Comparison of ENCODE assay signal across 8 mouse cellular contexts in genomic region chr7:140137135-140138020, GRCm38 (mm10). TPM values are rescaled to one million over a fixed set of nuclear protein-coding genes. Genes with fewer than 3 reads are reported as not detected.
DNase-seq lines count a peak whose midpoint lies in the region; ATAC-seq and TF ChIP-seq lines count a peak whose summit lies in the region.

Mtg1 (plus strand) TSS chr7:140137564.

- no peaks in the 10 kb centered on the region; the same call in 1 of the 2 replicates for H3K27me3 ChIP-seq in hindbrain, embryonic 10.5 days (ENCODE audit: insufficient read depth, poor library complexity, severe bottlenecking)
- no peaks in the 10 kb centered on the region for H3K27me3 ChIP-seq in lung, postnatal 0 days (replicated peaks; ENCODE audit: insufficient read depth, low read length)

- H3K27ac ChIP-seq in hindbrain, embryonic 10.5 days: peak within 1 kb of the TSS; percentile 95
- peak within 1 kb of the TSS; percentile 69 for H3K27ac ChIP-seq in lung, postnatal 0 days (ENCODE audit: low read length)

- peak within 1 kb of the TSS; percentile 66 for H3K9ac ChIP-seq in lung, postnatal 0 days (replicated peaks; ENCODE audit: low read depth)

- ATAC-seq in frontal cortex, adult (ENCODE audit: low TSS enrichment): peak; percentile 92
- ATAC-seq in lung, postnatal 0 days: peak; percentile 99

- no peak for TF ChIP-seq EP300 in lung, postnatal 0 days (IDR thresholded peaks at IDR 0.05)

- 2% methylated on average over 39 of the region's 39 CpGs for WGBS in hindbrain, embryonic 10.5 days
- 2% methylated on average over 35 of the region's 39 CpGs for WGBS in lung, postnatal 0 days

- H3K4me1 ChIP-seq in hindbrain, embryonic 10.5 days (replicated peaks): peaks cover 16% of the 10 kb centered on the region
- H3K4me1 ChIP-seq in lung, postnatal 0 days (ENCODE audit: insufficient read depth, low read depth, low read length): peaks cover 3% of the 10 kb centered on the region; the same call in 1 of the 2 replicates

- peak within 1 kb of the TSS; percentile 80 for H3K4me2 ChIP-seq in lung, postnatal 0 days (replicated peaks; ENCODE audit: low read depth, low read length)

- H3K9me3 ChIP-seq in hindbrain, embryonic 10.5 days: no peaks in the 10 kb centered on the region
- no peaks in the 10 kb centered on the region for H3K9me3 ChIP-seq in lung, postnatal 0 days (ENCODE audit: low read length)

- peak; percentile 87 for DNase-seq in MEL-GATA-1-ER (ENCODE audit: extremely low read depth, low read depth)
- peak; percentile 98 for DNase-seq in cerebellum, adult 8-10 months
- DNase-seq in hindbrain, embryonic 10.5 days (ENCODE audit: low spot score): peak; percentile 96
- peak; percentile 97 for DNase-seq in layer of hippocampus, adult 9-11 months
- peak; percentile 96 for DNase-seq in lung, postnatal 0 days (ENCODE audit: low spot score)
- DNase-seq in ovary, postnatal 14 days (ENCODE audit: low spot score): peak; percentile 97
- peak; percentile 95 for DNase-seq in thymus, postnatal 14 days

- peak within 1 kb of the TSS; percentile 91 for H3K4me3 ChIP-seq in hindbrain, embryonic 10.5 days
- H3K4me3 ChIP-seq in lung, postnatal 0 days (ENCODE audit: low read depth, low read length): peak within 1 kb of the TSS; percentile 64

- H3K36me3 ChIP-seq in hindbrain, embryonic 10.5 days: no peaks in the 10 kb centered on the region
- no peaks in the 10 kb centered on the region for H3K36me3 ChIP-seq in lung, postnatal 0 days (ENCODE audit: insufficient read depth, low read length)

- TF ChIP-seq CTCF in lung, postnatal 0 days (IDR thresholded peaks at IDR 0.05): peak; percentile 6; the same call in 1 of the 2 replicates

RNA-seq across cellular contexts. Expression of gene Mtg1, which starts in this region (rescaled TPM):
- polyA plus RNA-seq in hindbrain, embryonic 10.5 days (2016; fragmentation: Nextera tagmentation; extraction: Ambion mirVana): 29.4 and 30.1 TPM in 2 replicates
- polyA plus RNA-seq in lung, postnatal 0 days (2015; fragmentation: Nextera tagmentation; extraction: Ambion mirVana): 15.9 and 20.7 TPM in 2 replicates

Comparison
In these comparisons a context has a peak if more than half of its experiments do, and no peak if none do; other contexts are left out.
1. Peak in every context shown above with its lines: DNase-seq, ATAC-seq, H3K4me3 ChIP-seq and H3K27ac ChIP-seq.